25 mouse cellular contexts compared by ENCODE assay signal in genomic region chr8:66865120-66865519, GRCm38 (mm10).
"Had no signal": no experiment of that assay in that cellular context is flagged by ENCODE, and none has a peak within 500 bp of the region (broad histone marks: within the 10 kb centered on the region; RNA-seq: fewer than 3 reads in every experiment).

No protein-coding gene starts in this region.

- H3K9ac ChIP-seq: heart, embryonic 13.5 days; heart, embryonic 15.5 days; hindbrain, embryonic 13.5 days; hindbrain, embryonic 15.5 days; kidney, embryonic 15.5 days; limb, embryonic 12.5 days; liver, embryonic 13.5 days; liver, embryonic 15.5 days had no signal

- H3K4me3 ChIP-seq: gastrocnemius, adult 2 months; heart, adult 2 months; heart, embryonic 13.5 days; heart, embryonic 15.5 days; hindbrain, embryonic 13.5 days; hindbrain, embryonic 15.5 days; kidney, embryonic 15.5 days; limb, embryonic 10.5 days; limb, embryonic 12.5 days; liver, embryonic 13.5 days; liver, embryonic 15.5 days had no signal

- H3K36me3 ChIP-seq: heart, embryonic 15.5 days; liver, embryonic 15.5 days had no signal

- DNase-seq: gastrocnemius, adult 2 months; gastrocnemius, postnatal 10 days; gastrocnemius, postnatal 25 days; heart, adult 2 months; heart, postnatal 14 days; heart, postnatal 36 days; kidney, adult 11 months; kidney, adult 2 months; kidney, adult 9 months; kidney, postnatal 14 days; kidney, postnatal 36 days; layer of hippocampus, adult 9-11 months; layer of hippocampus, postnatal 36 days; liver; liver, embryonic 13.5 days had no signal

- H3K9me3 ChIP-seq: heart, embryonic 13.5 days; heart, embryonic 15.5 days; hindbrain, embryonic 13.5 days; hindbrain, embryonic 15.5 days; kidney, embryonic 15.5 days; limb, embryonic 10.5 days; limb, embryonic 12.5 days; liver, embryonic 13.5 days; liver, embryonic 15.5 days had no signal

- H3K27me3 ChIP-seq: heart, embryonic 13.5 days; heart, embryonic 15.5 days; hindbrain, embryonic 13.5 days; hindbrain, embryonic 15.5 days; kidney, embryonic 15.5 days; limb, embryonic 12.5 days; liver, embryonic 13.5 days; liver, embryonic 15.5 days had no signal

- H3K27ac ChIP-seq: gastrocnemius, adult 2 months; heart, adult 2 months; heart, embryonic 13.5 days; heart, embryonic 15.5 days; hindbrain, embryonic 13.5 days; hindbrain, embryonic 15.5 days; hindbrain, postnatal 0 days; kidney, embryonic 15.5 days; kidney, postnatal 0 days; limb, embryonic 10.5 days; limb, embryonic 12.5 days; liver, embryonic 13.5 days; liver, embryonic 15.5 days had no signal
